Mouse (Mus musculus): ENCODE results near the gene Noc2l. TPM values are rescaled to one million over a fixed set of nuclear protein-coding genes. Genes with fewer than 3 reads are reported as not detected.

The Noc2l gene
- polyA plus RNA-seq (2017; shearing (Covaris generic)): 10 to 100 TPM; 12.6 to 16.9 TPM

- peak; percentile 92 for ATAC-seq
Observed at GRCm38 (mm10) chr4:156235808-156236533, at the start of gene Noc2l. TSS of gene Noc2l (plus strand) at chr4:156236010.

DNA sequence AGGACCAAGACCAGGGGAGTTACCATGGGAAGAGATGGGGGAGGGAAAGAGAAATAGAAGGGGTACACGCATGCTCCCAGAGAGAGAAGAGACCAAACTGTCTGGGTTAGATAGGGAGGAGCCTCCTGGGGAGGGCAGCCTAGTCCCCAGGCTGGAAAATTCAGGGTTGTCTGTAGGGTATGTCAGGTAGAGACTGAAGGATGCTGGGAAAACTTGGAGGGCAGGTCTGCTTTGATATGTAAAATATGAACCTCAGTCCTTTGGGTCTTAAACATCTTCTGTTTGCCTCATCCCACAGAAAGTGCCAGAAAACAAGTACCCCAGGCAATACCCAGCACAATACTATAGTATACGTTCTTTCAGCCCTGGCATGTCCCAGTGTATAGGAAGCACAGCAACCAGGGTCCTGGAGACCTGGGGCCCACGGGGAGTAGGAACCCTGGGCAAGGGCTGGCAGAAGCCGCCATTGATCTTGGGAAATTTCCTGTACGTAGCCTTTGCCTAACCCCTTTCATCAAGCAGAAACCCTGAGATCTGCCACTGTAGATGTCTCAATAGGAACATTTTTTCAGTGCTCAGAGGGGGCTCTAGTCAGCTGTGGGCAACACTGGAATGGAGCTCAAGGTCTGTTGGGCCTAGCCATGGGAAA is 47.5 kb upstream of the Noc2l start:
- ATAC-seq: no peak

- no peak for ATAC-seq
Observed at GRCm38 (mm10) chr4:156188811-156189323, 46.9 kb upstream of the Noc2l start.

DNA sequence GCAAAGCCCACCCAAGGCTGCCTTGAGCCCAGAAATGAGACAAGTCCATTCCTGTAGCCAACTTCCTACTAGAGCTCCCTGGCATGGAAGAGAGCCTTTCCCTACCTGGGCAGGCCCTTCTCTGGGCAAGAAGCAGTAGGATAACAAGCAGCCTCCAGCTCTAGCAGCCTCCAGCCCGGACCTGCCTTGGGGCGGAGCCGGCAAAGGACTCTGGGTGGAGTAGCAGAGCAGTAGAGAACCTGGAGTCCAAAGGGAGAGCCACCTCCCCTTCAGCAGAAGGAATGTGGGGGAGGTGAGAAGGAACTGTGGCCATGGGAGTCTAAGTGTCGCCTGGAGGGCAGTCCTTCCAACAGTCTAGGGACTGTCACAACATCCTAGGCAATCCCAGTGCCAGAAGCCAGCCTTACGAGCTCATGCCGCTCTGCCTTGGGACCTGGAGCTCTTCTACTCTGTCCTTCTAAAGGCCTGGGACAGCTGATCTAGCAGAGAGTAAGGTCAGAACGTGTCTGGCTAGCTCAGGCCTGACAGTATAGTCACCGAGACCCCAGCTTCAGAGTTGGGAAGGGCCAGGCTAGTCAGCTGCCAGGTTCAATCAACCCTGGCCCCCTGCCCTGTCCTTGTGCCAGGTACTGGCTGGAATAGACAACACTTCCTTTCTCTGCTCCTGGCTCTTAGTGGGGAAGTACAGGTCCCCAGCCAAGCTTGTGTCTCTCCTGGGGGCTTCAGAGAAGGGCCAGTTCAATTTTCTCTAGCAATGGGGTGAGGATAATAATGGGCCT is 43.2 kb upstream of the Noc2l start:
- no peak for ATAC-seq

DNA sequence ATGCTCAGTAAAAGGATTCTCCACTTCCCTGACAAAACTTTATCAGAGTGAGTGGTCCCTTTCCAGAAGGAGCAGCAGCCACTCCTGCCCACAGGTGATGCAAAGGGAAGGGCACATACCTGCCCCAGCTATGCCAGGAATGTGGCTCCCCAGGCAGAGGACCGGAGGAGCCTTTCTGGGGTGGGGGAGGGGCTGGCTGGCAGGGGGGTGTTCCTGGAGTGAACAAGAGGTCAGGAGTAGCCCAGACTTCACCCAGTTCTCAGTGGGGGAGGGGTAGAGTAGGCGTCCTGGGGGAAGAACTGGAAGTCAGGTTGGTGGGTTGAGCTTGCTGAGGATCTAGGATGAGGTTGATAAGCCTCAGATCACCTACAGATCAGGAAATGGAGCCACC is 42.6 kb upstream of the Noc2l start:
- ATAC-seq: no peak

GRCm38 (mm10) chr4:156193906-156194305 is 41.9 kb upstream of the Noc2l start:
- ATAC-seq: no peak

GRCm38 (mm10) chr4:156194346-156194745 is 41.5 kb upstream of the Noc2l start:
- ATAC-seq: no peak

GRCm38 (mm10) chr4:156195927-156196870 is 39.6 kb upstream of the Noc2l start:
- ATAC-seq: no peak

GRCm38 (mm10) chr4:156197131-156197828 is 38.5 kb upstream of the Noc2l start, which contains the start of gene Agrn:
TSS of gene Agrn (minus strand) at chr4:156197488.
- peak; percentile 25 for ATAC-seq

- ATAC-seq: peak; percentile 9
Observed at GRCm38 (mm10) chr4:156197829-156198205, 38.0 kb upstream of the Noc2l start.

DNA sequence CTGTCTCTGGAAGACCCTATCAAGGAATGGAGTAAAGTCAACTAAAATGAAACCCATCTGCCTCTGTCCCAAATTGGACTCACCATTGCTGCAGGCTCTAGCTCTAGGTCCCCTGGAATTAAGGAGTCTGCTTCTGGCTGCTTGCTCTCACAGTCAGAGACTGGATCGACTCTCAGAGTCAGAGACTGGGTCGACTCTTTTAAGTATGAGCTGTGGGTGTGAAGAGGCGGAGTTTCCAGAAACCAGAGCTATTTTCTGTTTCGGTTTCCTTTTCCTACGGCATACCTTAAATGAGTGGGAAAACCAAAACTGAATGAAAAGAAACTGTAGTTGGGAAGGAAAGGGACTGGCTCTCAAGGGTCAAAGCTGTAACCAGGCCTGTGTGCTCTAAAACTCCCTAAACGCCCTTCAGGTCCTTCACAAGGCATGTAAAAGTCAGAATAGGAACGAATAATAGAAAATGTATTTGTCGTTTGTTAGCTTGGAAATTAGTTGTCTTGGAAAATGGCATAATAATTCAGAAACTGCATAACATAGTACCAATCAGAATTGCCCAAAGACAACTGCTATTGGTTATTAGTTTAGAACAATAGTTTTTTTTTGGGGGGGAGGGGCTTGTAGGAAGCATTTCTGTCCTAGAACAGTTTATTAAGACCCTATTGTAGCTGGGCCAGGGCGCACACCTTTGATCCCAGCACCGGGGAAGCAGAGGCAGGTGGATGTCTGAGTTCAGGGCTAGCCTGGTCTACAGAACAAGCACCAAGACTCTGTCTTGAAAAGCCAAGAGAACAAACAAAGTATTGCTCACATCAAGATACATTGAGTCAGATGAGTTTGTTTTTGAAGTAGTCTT is 35.0 kb upstream of the Noc2l start, which contains the start of gene Isg15:
TSS of gene Isg15 (minus strand) at position 196 of the 853 bp plus-strand sequence.
- peak; percentile 63 for ATAC-seq

DNA sequence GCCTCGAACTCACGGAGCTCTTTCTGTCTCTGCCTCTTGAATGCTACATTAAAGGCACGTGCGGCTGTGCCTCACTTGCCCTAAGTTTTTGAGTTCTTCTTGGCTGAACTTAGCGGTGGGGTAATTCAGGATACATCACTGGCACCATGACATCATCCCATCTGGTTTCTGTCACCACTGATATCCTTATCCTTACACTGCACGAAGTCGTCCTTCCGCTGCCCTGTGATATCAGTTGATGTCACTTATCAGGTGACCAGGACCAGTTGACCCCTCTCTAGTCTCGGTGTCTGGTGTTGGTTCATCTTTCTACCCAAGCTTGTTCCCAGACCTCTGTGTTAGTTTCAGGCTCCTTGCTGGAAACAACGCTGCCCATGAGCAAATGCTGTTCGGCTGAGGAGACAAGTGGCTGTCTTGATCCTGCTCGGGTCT is 33.3 kb upstream of the Noc2l start:
- ATAC-seq: no peak

DNA sequence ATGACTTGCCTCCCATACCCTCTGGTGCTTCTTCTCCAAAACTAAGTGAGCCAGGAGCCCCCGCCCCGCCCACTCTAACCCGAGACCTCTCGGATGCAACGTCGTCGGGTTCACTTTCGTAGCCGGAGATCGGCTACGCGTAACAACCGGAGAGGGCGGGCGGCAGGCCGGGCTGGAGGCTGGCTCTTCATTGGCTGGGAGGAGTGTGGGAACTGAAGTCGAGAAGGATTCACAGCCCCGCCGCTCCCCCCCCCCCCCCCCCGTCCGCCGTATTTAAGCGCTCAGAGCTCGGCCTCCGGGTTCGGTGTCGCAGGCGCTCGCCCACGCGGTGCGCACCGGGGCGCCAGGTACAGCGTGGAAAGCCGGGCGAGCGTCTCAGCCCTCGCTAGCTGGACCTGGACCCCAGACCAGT is 32.8 kb upstream of the Noc2l start, which contains the start of gene AW011738:
TSS of gene AW011738 (plus strand) at position 304 of the 412 bp plus-strand sequence.
- ATAC-seq: peak; percentile 80

- ATAC-seq: peak; percentile 40
Observed at GRCm38 (mm10) chr4:156203413-156204131, 32.2 kb upstream of the Noc2l start.

- no peak for ATAC-seq
Observed at GRCm38 (mm10) chr4:156208872-156209271, 26.9 kb upstream of the Noc2l start.

GRCm38 (mm10) chr4:156209963-156210635 is 25.7 kb upstream of the Noc2l start:
- no peak for ATAC-seq

- ATAC-seq: no peak
Observed at GRCm38 (mm10) chr4:156213134-156213533, 22.7 kb upstream of the Noc2l start.

GRCm38 (mm10) chr4:156215649-156216048 is 20.2 kb upstream of the Noc2l start, which contains the start of gene Perm1:
TSS of gene Perm1 (plus strand) at chr4:156215868.
- no peak for ATAC-seq

- no peak for ATAC-seq
Observed at GRCm38 (mm10) chr4:156216196-156216595, 19.6 kb upstream of the Noc2l start.
